Mouse (Mus musculus): ENCODE results near the gene Gpr160. TPM values are rescaled to one million over a fixed set of nuclear protein-coding genes. Genes with fewer than 3 reads are reported as not detected.
"Not testable (repeated sequence)": the region's sequence is repeated elsewhere in the genome, so short reads cannot be mapped to it uniquely, and the experiment has no call there.

The Gpr160 gene
- under 1 TPM; 0.33 to 0.84 TPM for total RNA-seq (2021)
- long read RNA-seq, experiment 1, result 0 reads
- long read RNA-seq, experiment 2, result 0 reads

DNA sequence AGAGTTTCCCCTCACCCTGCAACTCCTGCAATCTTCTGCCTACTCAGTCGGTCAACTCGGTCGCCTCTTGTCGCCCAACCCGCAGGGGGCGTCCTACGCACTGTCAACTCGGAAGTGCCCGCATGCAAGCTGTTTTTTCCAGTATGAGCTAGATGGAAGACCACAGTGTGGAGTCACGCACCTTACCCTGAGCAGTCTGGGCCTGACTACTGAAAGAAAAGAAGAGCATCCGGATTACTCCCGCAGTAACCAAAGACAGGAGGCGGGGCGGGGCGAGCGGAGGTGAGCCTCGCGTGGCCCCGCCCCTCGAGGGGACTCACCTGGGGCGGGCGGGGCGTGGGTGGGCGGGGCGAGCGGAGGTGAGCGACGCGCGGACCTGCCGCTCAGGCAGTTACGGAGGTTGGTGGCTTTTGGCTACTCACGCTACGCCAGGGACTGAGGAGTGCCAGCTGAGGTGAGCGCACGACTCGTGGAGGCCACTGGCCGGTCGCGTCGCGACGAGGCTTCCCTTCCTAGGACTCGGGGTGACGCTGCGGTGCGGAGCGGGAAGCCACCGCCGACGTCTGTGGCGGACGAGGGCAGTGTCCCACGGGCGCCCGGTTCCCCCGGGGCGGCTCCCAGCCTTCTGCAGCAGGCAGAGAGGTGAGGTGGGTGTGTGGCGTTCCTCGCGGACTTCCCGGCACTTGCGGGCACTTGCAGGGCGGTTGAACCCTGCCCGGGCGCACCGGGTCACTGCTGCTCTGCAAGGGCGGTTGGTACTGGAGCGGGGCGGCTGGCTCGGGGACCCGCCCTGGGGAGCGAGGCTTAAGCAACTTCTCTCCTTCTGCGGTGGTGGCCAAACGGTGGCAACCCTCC lies at the start of gene Gpr160:
Gene Gpr160 (plus strand): TSS at position 347 of the 855 bp plus-strand sequence.
- intact Hi-C loops (cut with DNase I), result no loop called here
- DNase-seq, result peak; percentile 50 to 52

DNA sequence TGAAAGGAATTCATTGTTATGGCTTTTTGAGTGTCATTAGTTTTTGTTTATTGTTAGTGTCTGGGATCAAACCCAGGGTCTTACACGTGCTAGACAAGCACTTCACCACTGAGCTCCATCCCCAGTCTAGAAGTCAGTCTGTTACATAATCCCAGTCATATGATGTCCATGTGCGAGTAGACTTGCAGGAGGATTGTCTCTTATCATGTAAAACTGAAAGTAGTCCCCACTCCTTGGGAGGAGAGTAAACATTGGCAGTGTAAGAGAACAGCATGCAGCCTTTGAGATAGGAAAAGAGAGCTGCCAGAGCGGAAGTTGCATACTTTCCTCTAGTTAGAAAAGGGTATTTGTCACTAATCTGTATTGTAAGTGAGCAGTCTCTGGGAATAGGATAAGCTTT lies 42.9 kb upstream of the Gpr160 start:
- intact Hi-C loops (cut with DNase I), result no loop called here

DNA sequence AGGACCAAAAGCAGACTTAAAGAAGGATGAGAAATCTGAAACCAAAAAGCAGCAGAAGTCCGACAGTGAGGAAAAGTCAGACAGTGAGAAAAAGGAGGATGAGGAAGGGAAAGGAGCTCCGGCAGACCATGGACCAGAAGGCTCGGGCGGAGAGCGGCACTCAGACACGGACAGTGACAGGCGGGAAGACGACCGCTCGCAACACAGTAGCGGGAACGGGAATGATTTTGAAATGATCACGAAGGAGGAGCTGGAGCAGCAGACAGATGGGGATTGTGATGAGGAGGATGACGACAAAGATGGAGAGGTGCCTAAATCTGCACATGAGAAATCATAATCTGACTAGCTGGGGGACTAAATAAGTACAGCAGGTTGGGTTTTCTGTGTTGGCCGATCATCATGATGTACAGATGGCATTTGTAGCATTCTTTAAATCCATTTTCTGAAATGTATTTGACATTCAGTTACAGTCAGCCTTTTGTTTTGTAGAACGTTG lies 37.1 kb upstream of the Gpr160 start:
- DNase-seq, result no peak
- intact Hi-C loops (cut with DNase I), result no loop called here

More for the DNA sequence above, 42.9 kb upstream of the Gpr160 start:
- DNase-seq, result no peak

DNA sequence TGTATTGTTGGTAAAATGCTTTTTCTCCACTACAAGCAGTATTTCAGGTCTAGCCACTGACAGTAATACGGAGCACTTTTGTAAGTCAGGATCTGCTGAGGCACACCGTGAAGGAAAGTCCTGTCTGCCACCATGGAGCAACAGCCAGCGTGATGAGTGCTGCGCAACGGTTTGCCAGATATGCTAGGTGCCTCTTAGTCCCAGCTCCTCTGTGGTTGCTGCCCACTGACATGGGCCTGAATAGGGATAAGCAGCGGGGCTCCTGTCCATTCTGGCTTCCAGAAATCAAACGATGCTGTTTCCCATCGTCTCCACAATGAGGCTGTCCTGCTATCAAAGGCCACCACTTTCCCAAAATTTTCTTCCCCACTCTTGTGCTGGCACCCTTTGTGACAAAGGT lies 33.6 kb upstream of the Gpr160 start:
- intact Hi-C loops (cut with DNase I), result no loop called here

DNA sequence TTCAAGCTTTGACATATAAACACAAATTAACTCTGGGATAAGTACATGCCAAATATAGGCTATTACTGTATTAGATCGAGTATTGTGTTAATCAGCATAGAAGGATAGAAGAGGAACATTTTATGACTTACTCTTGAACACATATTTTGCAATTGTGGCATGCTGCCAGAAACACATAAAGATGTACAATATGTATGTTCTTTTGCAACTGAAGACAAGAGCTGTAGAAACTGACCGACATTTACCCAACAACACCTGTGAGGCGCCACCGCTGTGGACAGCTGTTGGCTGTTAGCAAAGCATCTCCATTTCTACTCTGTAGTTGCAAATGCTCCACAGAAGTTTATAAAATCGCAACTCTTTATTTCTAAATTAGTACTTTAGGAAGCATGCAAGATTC lies 29.7 kb upstream of the Gpr160 start:
- intact Hi-C loops (cut with DNase I), result no loop called here
- no peak for DNase-seq

More for the DNA sequence above, 33.6 kb upstream of the Gpr160 start:
- DNase-seq, result no peak

DNA sequence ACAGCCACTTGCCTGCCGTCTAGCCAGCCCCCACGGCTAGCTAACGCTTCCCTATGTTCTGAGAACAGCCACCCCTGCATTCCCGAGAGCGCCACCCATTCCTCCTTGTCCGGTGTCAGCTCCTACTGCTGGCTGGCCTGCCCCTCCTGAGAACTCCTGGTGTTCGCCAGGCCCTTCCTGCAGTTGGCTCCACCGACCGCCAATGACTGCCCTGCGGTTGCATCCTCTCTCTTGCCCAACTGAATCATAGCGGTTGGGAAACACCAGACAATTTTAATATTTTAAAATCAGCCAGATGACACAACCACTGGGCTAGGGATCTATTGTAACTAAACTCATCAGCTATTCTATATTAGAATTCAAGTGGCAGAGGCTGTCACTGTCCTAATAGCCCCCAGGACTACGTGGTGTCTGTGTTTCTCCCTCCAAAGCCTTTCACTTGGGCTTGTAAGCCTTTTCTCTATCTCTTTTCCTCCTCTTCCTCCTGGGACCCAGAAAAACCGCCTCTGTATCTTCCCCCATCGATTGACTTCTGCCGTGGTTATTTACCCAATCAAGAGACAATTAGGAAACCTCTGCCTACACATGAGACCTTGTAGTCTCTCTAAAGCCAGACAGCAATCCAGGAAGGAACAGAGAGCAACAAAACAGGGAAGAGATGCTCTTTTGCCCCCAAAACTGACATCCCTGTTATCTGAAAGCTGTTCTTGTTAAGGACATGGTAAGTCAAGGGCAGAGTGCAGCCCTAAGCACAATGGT lies 23.7 kb upstream of the Gpr160 start:
- intact Hi-C loops (cut with DNase I), result no loop called here
- no peak for DNase-seq

DNA sequence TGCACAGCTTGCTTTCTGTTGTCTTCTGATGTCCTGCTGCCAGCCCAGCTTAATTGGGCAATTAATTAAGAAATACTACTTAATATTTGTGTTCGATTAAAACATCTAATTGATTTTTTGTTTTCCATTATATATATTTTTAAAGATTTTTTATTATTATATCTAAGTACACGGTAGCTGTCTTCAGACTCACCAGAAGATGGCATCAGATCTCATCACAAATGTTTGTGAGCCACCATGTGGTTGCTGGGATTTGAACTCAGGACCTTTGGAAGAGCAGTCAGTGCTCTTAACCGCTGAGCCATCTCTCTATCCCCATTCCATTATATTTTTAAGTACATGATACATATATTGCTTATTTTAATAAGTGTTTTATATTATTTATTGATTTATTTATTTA lies 22.5 kb upstream of the Gpr160 start:
- intact Hi-C loops (cut with DNase I), result no loop called here
- no peak for DNase-seq

DNA sequence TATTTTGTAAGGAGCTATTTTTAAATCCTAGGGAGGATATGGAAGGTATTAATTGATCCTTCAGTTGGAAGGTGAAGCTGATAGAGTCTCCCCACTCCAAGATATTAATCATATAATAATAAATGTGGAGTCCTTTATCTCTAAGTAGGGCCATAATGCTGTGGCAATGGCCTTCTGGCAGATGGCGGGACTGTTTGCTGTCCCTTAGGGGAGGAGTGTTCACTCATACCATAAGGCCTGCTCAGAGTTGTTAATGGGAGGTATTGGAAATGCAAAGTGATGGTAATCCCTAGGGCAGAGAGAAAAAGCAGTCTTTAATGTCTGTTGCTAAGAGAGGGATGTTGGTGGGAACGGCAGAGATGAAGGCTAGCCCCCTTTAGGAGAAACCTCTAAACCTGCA lies 10.0 kb upstream of the Gpr160 start:
- DNase-seq, result no peak
- intact Hi-C loops (cut with DNase I), result no loop called here

DNA sequence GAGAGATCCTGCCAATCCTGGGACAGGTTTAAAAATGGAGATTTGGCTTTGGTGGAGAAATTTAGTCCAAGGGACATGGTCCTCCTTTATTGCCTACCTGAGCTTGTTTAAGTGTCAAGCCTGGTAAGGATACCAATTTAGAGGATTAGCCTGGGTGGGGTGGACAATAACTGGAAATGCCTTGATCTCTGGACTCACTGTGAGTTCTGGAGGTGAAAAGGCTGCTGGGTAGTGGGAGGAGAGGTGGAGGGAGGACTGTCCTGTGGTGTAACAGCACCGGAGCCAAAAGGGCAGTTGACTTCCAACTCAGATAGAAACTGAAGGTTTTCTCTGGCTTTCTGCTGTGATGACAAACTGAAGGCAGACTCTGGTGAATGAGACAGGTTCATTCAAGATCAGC lies 8.3 kb upstream of the Gpr160 start:
- DNase-seq, result no peak
- intact Hi-C loops (cut with DNase I), result no loop called here

DNA sequence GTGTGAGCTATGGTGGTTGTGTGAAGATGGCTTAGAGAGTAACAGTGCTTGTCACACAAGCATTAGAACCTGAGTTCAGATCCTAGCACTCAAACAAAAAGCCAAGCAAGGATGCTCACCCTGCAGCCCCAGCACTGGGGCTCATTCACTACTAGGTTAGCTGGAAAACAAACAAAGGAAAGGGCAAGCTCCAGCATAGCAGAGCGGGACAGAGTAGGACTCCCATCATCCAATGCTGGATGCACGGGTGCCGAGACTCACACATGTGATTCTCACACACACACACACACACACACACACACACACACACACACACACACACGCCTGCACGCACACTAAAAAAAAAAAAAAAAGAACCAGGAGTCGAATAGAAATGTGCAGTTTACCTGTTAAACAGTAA lies 4.3 kb upstream of the Gpr160 start:
- no peak for DNase-seq
- intact Hi-C loops (cut with DNase I), result loop anchor here (5.0 kb wide), 1 partner anchor 126 kb away; no protein-coding TSS in a partner anchor

DNA sequence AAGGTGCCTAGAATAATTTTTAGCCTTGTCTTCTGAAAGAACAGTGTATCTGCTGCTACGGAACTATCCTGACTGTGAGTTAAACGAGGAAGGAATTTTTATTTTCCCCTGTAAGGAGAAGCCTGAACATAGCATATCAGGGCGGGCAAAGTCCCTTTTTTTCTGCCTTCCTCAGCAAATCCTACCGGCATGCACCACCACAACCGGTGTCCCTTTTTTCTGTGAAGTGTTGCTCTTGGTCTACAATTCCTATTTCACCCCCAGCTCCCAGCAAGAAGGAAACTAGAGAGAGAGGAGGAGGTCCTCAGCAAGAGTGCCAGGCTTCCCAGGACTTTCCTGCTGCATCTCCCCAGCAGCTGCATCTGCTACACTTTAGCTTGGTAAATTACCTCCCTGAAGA lies 2.2 kb upstream of the Gpr160 start:
- no peak for DNase-seq
- intact Hi-C loops (cut with DNase I), result loop anchor here (5.0 kb wide), 1 partner anchor 124 kb away; no protein-coding TSS in a partner anchor

DNA sequence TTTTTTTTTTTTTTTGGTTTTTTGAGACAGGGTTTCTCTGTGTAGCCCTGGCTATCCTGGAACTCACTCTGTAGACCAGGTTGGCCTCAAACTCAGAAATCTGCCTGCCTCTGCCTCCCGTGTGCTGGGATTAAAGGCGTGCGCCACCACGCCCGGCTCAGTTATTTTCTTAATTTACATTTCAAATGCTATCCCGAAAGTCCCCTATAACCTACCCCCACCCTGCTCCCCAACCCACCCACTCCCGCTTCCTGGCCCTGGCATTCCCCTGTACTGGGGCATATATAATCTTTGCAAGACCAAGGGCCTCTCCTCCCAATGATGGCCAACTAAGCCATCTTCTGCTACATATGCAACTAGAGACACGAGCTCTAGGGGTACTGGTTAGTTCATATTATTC lies 3.8 kb downstream of the Gpr160 start:
- DNase-seq; intact Hi-C loops (cut with DNase I): not testable (repeated sequence)

DNA sequence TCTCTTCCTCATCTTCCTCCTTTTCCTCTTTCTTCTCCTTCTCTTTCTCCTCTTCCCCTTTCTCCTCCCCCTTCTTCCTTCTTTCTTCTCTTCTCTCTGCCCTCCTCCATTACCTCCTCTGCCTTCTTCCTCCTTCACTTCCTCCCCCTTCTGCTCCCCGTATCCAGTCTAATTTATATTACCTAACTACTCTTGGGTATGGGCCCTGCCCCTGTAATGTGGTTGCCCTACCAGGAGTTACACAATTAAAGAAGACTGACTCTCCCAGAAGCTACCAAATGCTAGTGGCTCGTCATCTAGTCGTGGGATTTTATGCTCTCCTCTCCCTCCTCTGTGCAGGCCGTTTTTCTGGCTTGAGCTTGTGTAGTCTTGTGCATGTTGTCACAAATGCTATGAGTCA lies 5.0 kb downstream of the Gpr160 start:
- intact Hi-C loops (cut with DNase I), result no loop called here
- DNase-seq, result no peak

DNA sequence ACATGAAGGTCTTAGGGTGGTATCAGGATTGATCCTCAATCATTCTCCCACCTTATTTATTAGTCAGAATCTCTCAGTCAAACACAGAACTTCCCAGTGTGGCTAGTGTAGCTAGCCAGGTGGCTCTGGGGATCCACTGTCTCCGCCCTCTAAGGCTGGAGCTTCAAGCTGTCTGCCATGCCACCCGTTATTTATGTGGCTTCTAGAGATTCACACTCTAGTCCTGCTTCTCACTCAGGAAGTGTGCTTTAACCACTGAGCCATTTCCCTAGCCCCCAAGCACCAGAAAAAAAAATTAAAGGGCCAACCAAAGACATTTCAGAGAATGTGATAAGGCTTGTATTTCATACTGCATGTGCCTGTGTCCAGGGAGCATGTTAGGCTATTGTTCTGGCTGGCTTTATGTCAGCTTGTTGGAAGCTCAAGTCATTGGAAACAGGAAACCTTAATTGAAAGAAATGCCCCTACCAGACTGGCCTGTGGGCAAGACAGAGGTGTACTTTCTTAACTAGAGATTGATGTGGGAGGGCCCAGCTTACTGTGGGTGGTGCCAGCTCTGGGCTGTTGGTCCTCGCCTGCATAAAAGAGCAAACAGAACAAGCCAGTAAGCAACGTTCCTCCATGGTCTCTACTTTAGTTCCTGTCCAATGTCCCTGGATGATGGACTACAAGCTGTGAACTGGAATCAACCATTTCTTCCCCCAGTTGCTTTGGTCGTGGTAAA lies 8.1 kb downstream of the Gpr160 start:
- no peak for DNase-seq
- intact Hi-C loops (cut with DNase I), result no loop called here

DNA sequence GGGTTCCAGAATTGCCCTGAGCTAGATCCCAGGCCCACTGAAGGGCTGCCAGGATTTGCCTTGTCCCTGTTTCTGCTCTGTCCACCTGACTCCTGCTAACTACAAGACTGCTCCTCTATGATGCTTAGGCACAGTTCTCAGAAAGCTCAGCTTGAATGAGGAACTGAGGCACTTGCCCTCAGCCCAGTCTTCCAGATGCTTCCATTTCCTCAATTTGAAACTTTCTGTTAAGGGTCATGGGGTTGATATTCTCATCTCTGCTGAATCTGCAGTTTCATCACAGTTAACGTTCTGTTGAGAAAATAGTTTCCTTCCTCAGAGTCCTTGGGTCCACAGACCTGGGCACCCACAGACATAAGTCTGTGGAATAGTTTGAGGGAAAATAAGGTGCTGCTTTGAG lies 8.9 kb downstream of the Gpr160 start:
- intact Hi-C loops (cut with DNase I), result no loop called here
- DNase-seq, result no peak

DNA sequence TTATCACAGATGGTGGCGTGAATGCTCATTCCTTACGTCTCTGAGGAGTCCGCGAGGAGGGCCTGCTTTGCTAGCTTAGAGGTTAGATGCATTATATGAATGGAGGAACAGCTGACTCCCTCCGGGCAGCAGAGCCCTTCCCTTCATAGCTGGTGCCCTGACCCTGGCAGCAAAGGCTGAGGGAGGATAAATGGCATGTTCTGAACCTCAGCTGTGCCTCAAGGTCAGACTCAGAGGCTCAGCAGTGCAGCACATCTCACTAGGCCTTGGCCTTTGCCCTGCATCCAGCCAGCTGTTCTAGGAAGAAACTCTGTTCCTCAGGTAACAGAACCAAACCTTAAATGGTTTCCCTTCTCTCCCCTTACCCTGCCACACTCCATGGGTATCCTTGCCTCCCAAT lies 12.4 kb downstream of the Gpr160 start:
- intact Hi-C loops (cut with DNase I), result no loop called here
- no peak for DNase-seq

DNA sequence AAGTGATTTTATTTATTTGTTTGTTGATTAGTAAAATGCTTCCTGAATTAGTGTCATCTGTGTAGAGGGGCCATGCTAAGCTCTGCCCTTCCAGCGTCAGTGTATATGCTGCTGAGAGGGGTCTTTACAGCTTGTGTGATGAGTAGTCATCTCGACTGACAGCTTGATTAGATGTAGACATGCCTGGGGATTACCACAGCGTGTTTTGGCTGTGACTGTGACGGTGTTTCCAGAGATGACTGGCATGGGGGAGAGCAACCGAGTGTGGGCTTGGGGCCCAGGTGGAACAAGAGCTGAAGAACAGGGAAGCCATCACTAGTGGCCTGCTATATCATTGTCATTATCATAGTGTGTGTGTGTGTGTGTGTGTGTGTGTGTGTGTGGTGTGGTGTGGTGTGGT lies 12.9 kb downstream of the Gpr160 start:
- intact Hi-C loops (cut with DNase I), result no loop called here
- no peak for DNase-seq

DNA sequence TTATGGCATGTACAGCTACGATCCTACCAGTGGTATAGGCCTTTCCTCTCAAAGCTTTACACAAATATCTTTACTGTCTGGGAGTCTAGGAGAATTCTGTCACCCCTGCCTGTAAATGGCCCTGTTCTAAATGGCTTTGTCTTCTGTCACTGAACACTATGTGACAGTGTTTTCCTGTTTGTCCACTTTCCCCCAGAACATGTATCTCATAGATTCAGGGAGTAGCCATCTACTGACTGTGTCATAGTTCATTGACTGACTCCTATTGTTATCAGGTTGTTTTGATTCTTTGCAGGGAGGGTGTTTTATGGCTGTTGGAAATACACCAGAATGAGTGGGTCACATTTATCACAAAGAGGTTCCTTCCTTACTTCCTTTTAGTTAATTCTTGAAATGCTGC lies 14.2 kb downstream of the Gpr160 start:
- intact Hi-C loops (cut with DNase I), result no loop called here
- no peak for DNase-seq

DNA sequence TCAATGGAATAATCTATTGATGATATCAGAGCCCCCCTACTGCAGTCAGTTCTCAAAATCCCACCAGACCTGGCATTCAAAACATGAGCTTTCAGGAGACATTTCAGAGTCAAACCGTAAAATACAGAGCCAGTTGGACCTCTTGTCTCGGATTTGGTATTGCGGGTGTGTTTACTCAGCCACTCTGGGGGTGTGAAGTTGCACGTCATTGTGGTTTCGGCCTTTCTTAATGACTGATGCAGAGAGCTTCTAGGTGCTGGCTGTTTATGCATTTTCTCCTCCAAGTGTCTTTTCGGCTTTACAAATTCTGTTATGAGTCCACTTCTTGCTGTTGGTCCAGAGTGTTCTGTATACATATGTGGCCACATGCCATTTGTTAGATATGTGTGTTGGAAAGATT lies 21.0 kb downstream of the Gpr160 start:
- intact Hi-C loops (cut with DNase I), result no loop called here
- no peak for DNase-seq

DNA sequence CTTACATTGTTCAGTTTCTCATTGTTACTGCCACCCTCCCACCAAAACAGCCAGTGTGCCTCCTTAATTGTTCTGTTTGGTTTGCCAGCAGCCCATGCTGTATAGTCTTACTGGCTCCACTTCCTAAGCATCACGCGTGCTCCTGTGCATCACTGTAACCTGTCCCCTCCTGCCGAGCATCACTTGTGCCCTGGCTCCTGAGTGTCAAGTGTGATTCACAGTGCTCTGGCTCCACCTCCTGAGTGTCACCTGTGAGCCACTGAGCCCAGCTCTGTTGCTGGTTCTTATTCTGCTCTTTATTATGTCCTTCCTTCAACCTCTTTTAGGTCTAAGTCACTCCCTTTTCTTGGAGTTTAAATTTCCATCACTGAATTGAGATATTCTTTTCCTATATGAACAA lies 31.7 kb downstream of the Gpr160 start:
- no peak for DNase-seq
- intact Hi-C loops (cut with DNase I), result no loop called here

DNA sequence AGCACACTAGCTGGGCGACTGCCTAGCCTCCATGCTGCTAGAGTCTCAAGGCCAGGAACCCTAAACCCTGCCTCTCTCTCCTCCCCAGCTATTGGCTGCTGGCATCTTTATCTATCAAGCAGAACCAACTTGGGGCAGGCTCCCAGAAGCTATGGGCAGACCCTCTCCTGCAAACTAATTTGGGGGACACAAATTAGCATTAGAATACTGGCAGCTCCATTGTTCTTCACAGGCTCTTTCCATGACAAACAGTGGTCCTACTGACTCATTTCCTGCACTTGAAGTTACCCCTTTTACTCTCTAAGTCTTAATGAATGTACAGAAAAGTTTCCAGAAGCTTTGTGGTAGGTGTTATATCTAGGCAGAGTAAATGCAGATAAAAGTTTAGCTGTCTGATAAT lies 33.3 kb downstream of the Gpr160 start:
- intact Hi-C loops (cut with DNase I), result no loop called here

More for the DNA sequence above, 33.3 kb downstream of the Gpr160 start:
- DNase-seq, result no peak
